Mouse (Mus musculus) brown adipose tissue, adult 24 weeks (tissue): ENCODE results near the gene Hsd11b1. TPM values are rescaled to one million over a fixed set of nuclear protein-coding genes. Genes with fewer than 3 reads are reported as not detected.

Experiments
- H3K27ac ChIP-seq: fragments of 200-500 bp; replicated peaks from 2 replicates; pipeline ENCODE4 v1.5.1; 2012; ENCODE audit warnings: low read depth, mild to moderate bottlenecking, low read length
- H3K4me1 ChIP-seq: fragments of 200-500 bp; 2 replicates; pipeline ENCODE4 v1.6.1; 2012; ENCODE audit warnings: low read length, mixed read lengths; ENCODE audit not compliant: control insufficient read depth, insufficient read depth, insufficient read length
- H3K4me3 ChIP-seq: fragments of 200-500 bp; 2 replicates; pipeline ENCODE4 v1.5.1; 2012; ENCODE audit warnings: low read depth, mild to moderate bottlenecking, low read length, moderate library complexity; ENCODE audit not compliant: insufficient read depth
- polyA plus RNA-seq: library from polyadenylated mRNA; stranded (reverse); fragments of >200 nt; gene quantifications from 2 replicates; pipeline ENCODE4 v1.2.4, GENCODE M21; 2012; ENCODE audit not compliant: missing spikeins, insufficient read depth, insufficient read length

Hsd11b1 gene
- polyA plus RNA-seq, 1 experiment, result 219 TPM

- Histone ChIP-seq H3K27ac (no peak overlapping the region; the same call in 1 of the 2 replicates), H3K4me1 (no peaks in the 10 kb centered on the region), H3K4me3 (no peak overlapping the region)
These were observed 21.0 kb downstream of the Hsd11b1 start for GRCm38 (mm10) chr1:193242863-193243262.

- no peaks in the 10 kb centered on the region for H3K4me1 ChIP-seq
- no peak overlapping the region; the same call in 1 of the 2 replicates for H3K27ac ChIP-seq
- no peak overlapping the region for H3K4me3 ChIP-seq
These were observed 21.6 kb downstream of the Hsd11b1 start for GRCm38 (mm10) chr1:193242238-193242637.

- Histone ChIP-seq H3K4me3 (no peak overlapping the region), H3K27ac (no peak overlapping the region), H3K4me1 (no peaks in the 10 kb centered on the region)
These were observed 22.4 kb downstream of the Hsd11b1 start for GRCm38 (mm10) chr1:193241436-193241835.

GRCm38 (mm10) chr1:193238426-193238825 lies 25.4 kb downstream of the Hsd11b1 start:
- no peak overlapping the region for H3K4me3 ChIP-seq
- no peaks in the 10 kb centered on the region for H3K4me1 ChIP-seq
- H3K27ac ChIP-seq, result no peak overlapping the region

- no peaks in the 10 kb centered on the region for H3K4me1 ChIP-seq
- no peak overlapping the region for H3K4me3 ChIP-seq
- H3K27ac ChIP-seq, result no peak overlapping the region
These were observed 28.9 kb downstream of the Hsd11b1 start for GRCm38 (mm10) chr1:193234930-193235329.

GRCm38 (mm10) chr1:193234130-193234645 lies 29.7 kb downstream of the Hsd11b1 start:
- Histone ChIP-seq H3K4me1 (no peaks in the 10 kb centered on the region), H3K4me3 (no peak overlapping the region), H3K27ac (no peak overlapping the region)

- H3K4me1 ChIP-seq, result no peaks in the 10 kb centered on the region
- no peak overlapping the region for H3K27ac ChIP-seq
- no peak overlapping the region for H3K4me3 ChIP-seq
These were observed 31.1 kb downstream of the Hsd11b1 start for GRCm38 (mm10) chr1:193232732-193233131.

GRCm38 (mm10) chr1:193230935-193231334 lies 32.9 kb downstream of the Hsd11b1 start:
- H3K27ac ChIP-seq, result no peak overlapping the region
- peaks cover 8% of the 10 kb centered on the region for H3K4me1 ChIP-seq
- no peak overlapping the region for H3K4me3 ChIP-seq

- Histone ChIP-seq H3K4me3 (no peak overlapping the region), H3K4me1 (peaks cover 8% of the 10 kb centered on the region), H3K27ac (no peak overlapping the region)
These were observed 33.3 kb downstream of the Hsd11b1 start for GRCm38 (mm10) chr1:193230531-193230930.

GRCm38 (mm10) chr1:193229570-193229969 lies 34.3 kb downstream of the Hsd11b1 start:
- H3K4me1 ChIP-seq, result peaks cover 8% of the 10 kb centered on the region
- H3K4me3 ChIP-seq, result no peak overlapping the region
- no peak overlapping the region for H3K27ac ChIP-seq

GRCm38 (mm10) chr1:193227537-193227936 lies 36.3 kb downstream of the Hsd11b1 start:
- peaks cover 8% of the 10 kb centered on the region for H3K4me1 ChIP-seq

GRCm38 (mm10) chr1:193226724-193227522 lies 37.0 kb downstream of the Hsd11b1 start:
- peak overlapping the region; percentile 52; the same call in 1 of the 2 replicates for H3K27ac ChIP-seq

More at GRCm38 (mm10) chr1:193227537-193227936, 36.3 kb downstream of the Hsd11b1 start:
- H3K4me3 ChIP-seq, result no peak overlapping the region
- H3K27ac ChIP-seq, result peak overlapping the region; percentile 51; the same call in 1 of the 2 replicates

GRCm38 (mm10) chr1:193226114-193226513 lies 37.8 kb downstream of the Hsd11b1 start:
- Histone ChIP-seq H3K27ac (no peak overlapping the region), H3K4me3 (no peak overlapping the region), H3K4me1 (peaks cover 8% of the 10 kb centered on the region)

More at GRCm38 (mm10) chr1:193226724-193227522, 37.0 kb downstream of the Hsd11b1 start:
- H3K4me3 ChIP-seq, result no peak overlapping the region
- H3K4me1 ChIP-seq, result peaks cover 8% of the 10 kb centered on the region

- Histone ChIP-seq H3K4me3 (no peak overlapping the region), H3K4me1 (peaks cover 8% of the 10 kb centered on the region), H3K27ac (no peak overlapping the region)
These were observed 38.3 kb downstream of the Hsd11b1 start for GRCm38 (mm10) chr1:193225531-193225930.

GRCm38 (mm10) chr1:193220408-193220807 lies 43.5 kb downstream of the Hsd11b1 start:
- Histone ChIP-seq H3K4me3 (no peak overlapping the region), H3K4me1 (no peaks in the 10 kb centered on the region)

GRCm38 (mm10) chr1:193216000-193216399 lies 47.9 kb downstream of the Hsd11b1 start:
- no peak overlapping the region for H3K27ac ChIP-seq

More at GRCm38 (mm10) chr1:193220408-193220807, 43.5 kb downstream of the Hsd11b1 start:
- no peak overlapping the region for H3K27ac ChIP-seq

More at GRCm38 (mm10) chr1:193216000-193216399, 47.9 kb downstream of the Hsd11b1 start:
- H3K4me1 ChIP-seq, result no peaks in the 10 kb centered on the region; the same call in 1 of the 2 replicates
- H3K4me3 ChIP-seq, result no peak overlapping the region
